Comparison of ENCODE assay signal across 10 mouse cellular contexts in the genomic region with DNA sequence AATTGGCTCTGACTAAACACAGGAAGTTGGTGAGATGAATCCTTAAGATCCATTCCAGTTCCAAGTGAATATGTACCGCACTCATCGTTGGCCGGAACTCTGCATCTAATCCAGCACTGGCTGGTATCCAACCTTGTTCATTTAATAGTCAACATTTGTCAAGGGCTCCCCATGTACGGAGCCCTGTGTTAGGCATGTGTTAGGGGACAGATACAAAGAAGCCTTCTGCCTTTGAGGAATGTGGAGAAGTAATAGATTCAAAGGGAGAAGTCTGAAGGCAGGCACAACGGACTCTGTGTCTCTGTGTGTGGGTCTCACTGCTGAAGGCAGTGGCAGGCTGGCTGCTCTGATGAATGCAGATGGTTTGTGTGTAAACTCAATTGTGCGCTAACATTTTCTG.
DNase-seq lines count a peak whose midpoint lies in the region; ATAC-seq and TF ChIP-seq lines count a peak whose summit lies in the region.
"Had no signal": no experiment of that assay in that cellular context is flagged by ENCODE, and none has a peak within 500 bp of the region (broad histone marks: within the 10 kb centered on the region; RNA-seq: fewer than 3 reads in every experiment).

No protein-coding gene starts in this region.

- peak overlapping the region; percentile 20 for H3K27ac ChIP-seq in heart, embryonic 12.5 days (ENCODE audit: poor library complexity, severe bottlenecking)
- no peak overlapping the region for H3K27ac ChIP-seq in heart, adult 2 months
- peak overlapping the region; percentile 42; the same call in 1 of the 2 replicates for H3K27ac ChIP-seq in lung, embryonic 16.5 days (ENCODE audit: low read length)
- peak overlapping the region; percentile 73 for H3K27ac ChIP-seq in forebrain, postnatal 0 days (ENCODE audit: low read depth, low read length)
- peak overlapping the region; percentile 6; the same call in 1 of the 2 replicates for H3K27ac ChIP-seq in limb, embryonic 15.5 days

- no peak for DNase-seq in heart, adult 2 months
- DNase-seq in lung, postnatal 36 days: no peak
- DNase-seq in forebrain, postnatal 0 days: peak; percentile 68
- DNase-seq in thymus, postnatal 14 days: no peak
- DNase-seq: kidney, adult 11 months had no signal

- no peaks in the 10 kb centered on the region for H3K79me2 ChIP-seq in heart, adult 2 months (replicated peaks; ENCODE audit: control insufficient read depth, insufficient read depth, low read length)

- peaks cover 40% of the 10 kb centered on the region for H3K4me1 ChIP-seq in heart, embryonic 12.5 days (replicated peaks)
- H3K4me1 ChIP-seq in heart, adult 2 months (ENCODE audit: control insufficient read depth, insufficient read depth, low read length): no peaks in the 10 kb centered on the region
- peaks cover 12% of the 10 kb centered on the region for H3K4me1 ChIP-seq in lung, embryonic 16.5 days (replicated peaks; ENCODE audit: control insufficient read depth, insufficient read depth, low read length)
- H3K4me1 ChIP-seq in forebrain, postnatal 0 days (ENCODE audit: insufficient read depth): peaks cover 17% of the 10 kb centered on the region
- H3K4me1 ChIP-seq in limb, embryonic 15.5 days: peaks cover 8% of the 10 kb centered on the region

- H3K4me3 ChIP-seq in heart, embryonic 12.5 days: no peak overlapping the region
- no peak overlapping the region for H3K4me3 ChIP-seq in heart, adult 2 months
- H3K4me3 ChIP-seq in lung, embryonic 16.5 days (ENCODE audit: low read length): no peak overlapping the region
- no peak overlapping the region for H3K4me3 ChIP-seq in forebrain, postnatal 0 days (ENCODE audit: low read depth, low read length)
- no peak overlapping the region for H3K4me3 ChIP-seq in limb, embryonic 15.5 days
- H3K4me3 ChIP-seq: erythroblast, embryonic 14.5 days had no signal

- WGBS in heart, embryonic 12.5 days: 62% methylated on average over 6 of the region's 6 CpGs
- WGBS in heart, adult 2 months: 53% methylated on average over 6 of the region's 6 CpGs
- 30% methylated on average over 6 of the region's 6 CpGs for WGBS in lung, embryonic 16.5 days
- WGBS in forebrain, postnatal 0 days: 12% methylated on average over 6 of the region's 6 CpGs
- 47% methylated on average over 6 of the region's 6 CpGs for WGBS in limb, embryonic 15.5 days

- no peaks in the 10 kb centered on the region for H3K27me3 ChIP-seq in heart, embryonic 12.5 days (replicated peaks)
- H3K27me3 ChIP-seq in heart, adult 2 months (ENCODE audit: control insufficient read depth, insufficient read depth, low read length): no peaks in the 10 kb centered on the region
- no peaks in the 10 kb centered on the region for H3K27me3 ChIP-seq in lung, embryonic 16.5 days (ENCODE audit: control insufficient read depth, insufficient read depth, low read depth, low read length)
- no peaks in the 10 kb centered on the region for H3K27me3 ChIP-seq in forebrain, postnatal 0 days (ENCODE audit: insufficient read depth, low read length)
- no peaks in the 10 kb centered on the region for H3K27me3 ChIP-seq in limb, embryonic 15.5 days

- intact Hi-C loops in heart, adult 2 months (cut with DNase I): no loop called here

- TF ChIP-seq POLR2A in heart, adult 2 months (IDR thresholded peaks at IDR 0.05; ENCODE audit: insufficient read depth, low read depth, low read length): no peak

- no peak overlapping the region for H3K4me2 ChIP-seq in heart, embryonic 12.5 days
- no peak overlapping the region for H3K4me2 ChIP-seq in lung, embryonic 16.5 days (ENCODE audit: low read depth, low read length)
- no peak overlapping the region for H3K4me2 ChIP-seq in forebrain, postnatal 0 days (ENCODE audit: low read depth)
- no peak overlapping the region for H3K4me2 ChIP-seq in limb, embryonic 15.5 days

- no peaks in the 10 kb centered on the region for H3K36me3 ChIP-seq in heart, embryonic 12.5 days
- H3K36me3 ChIP-seq in heart, adult 2 months (ENCODE audit: control insufficient read depth, insufficient read depth, low read length): no peaks in the 10 kb centered on the region
- H3K36me3 ChIP-seq in lung, embryonic 16.5 days (ENCODE audit: control insufficient read depth, insufficient read depth, low read length): no peaks in the 10 kb centered on the region
- H3K36me3 ChIP-seq in forebrain, postnatal 0 days (ENCODE audit: insufficient read depth): no peaks in the 10 kb centered on the region
- H3K36me3 ChIP-seq in limb, embryonic 15.5 days: no peaks in the 10 kb centered on the region

- no peak for TF ChIP-seq CTCF in heart, adult 2 months (IDR thresholded peaks at IDR 0.05)
- no peak for TF ChIP-seq CTCF in forebrain, postnatal 0 days (IDR thresholded peaks at IDR 0.05; ENCODE audit: low read depth)

- H3K9ac ChIP-seq in heart, embryonic 12.5 days: no peak overlapping the region
- no peak overlapping the region for H3K9ac ChIP-seq in heart, adult 2 months (ENCODE audit: low read depth, low read length)
- H3K9ac ChIP-seq in lung, embryonic 16.5 days (ENCODE audit: low read length): no peak overlapping the region
- no peak overlapping the region for H3K9ac ChIP-seq in forebrain, postnatal 0 days
- no peak overlapping the region for H3K9ac ChIP-seq in limb, embryonic 15.5 days

- TF ChIP-seq EP300 in heart, adult 2 months (IDR thresholded peaks at IDR 0.05; ENCODE audit: insufficient read depth, low read depth, low read length): no peak

- H3K9me3 ChIP-seq in heart, embryonic 12.5 days (replicated peaks): no peaks in the 10 kb centered on the region
- no peaks in the 10 kb centered on the region for H3K9me3 ChIP-seq in lung, embryonic 16.5 days (ENCODE audit: control insufficient read depth, low read length)
- no peaks in the 10 kb centered on the region for H3K9me3 ChIP-seq in forebrain, postnatal 0 days (ENCODE audit: low read length)
- H3K9me3 ChIP-seq in limb, embryonic 15.5 days: no peaks in the 10 kb centered on the region

- no peak for ATAC-seq in heart, embryonic 12.5 days (ENCODE audit: insufficient number of reproducible peaks, low FRiP score)
- ATAC-seq in lung, embryonic 16.5 days (ENCODE audit: low read depth): peak; percentile 76
- peak; percentile 83 for ATAC-seq in forebrain, postnatal 0 days
- no peak for ATAC-seq in limb, embryonic 15.5 days (ENCODE audit: insufficient number of reproducible peaks, low FRiP score, low TSS enrichment, low read depth)
- no peak for ATAC-seq in erythroblast, adult 5-6 weeks (replicated peaks; ENCODE audit: low FRiP score, poor library complexity, severe bottlenecking)

Comparison
In these comparisons a context has a peak if more than half of its experiments do, and no peak if none do; other contexts are left out.
1. ATAC-seq: peak in lung, embryonic 16.5 days (single experiment) and forebrain, postnatal 0 days (single experiment); none in heart, embryonic 12.5 days (single experiment), limb, embryonic 15.5 days (single experiment) and erythroblast, adult 5-6 weeks (single experiment).